Comparison of ENCODE assay signal across 8 mouse cellular contexts in genomic region chr10:69556278-69556677, GRCm38 (mm10).
DNase-seq lines count a peak whose midpoint lies in the region; ATAC-seq and TF ChIP-seq lines count a peak whose summit lies in the region.

No protein-coding gene starts in this region.

- no peak overlapping the region for H3K27ac ChIP-seq in heart, postnatal 0 days (ENCODE audit: low read depth)
- H3K27ac ChIP-seq in heart, embryonic 10.5 days, result no peak overlapping the region
- no peak overlapping the region for H3K27ac ChIP-seq in embryonic facial prominence, embryonic 11.5 days (replicated peaks; ENCODE audit: low read depth, low read length)

- H3K4me3 ChIP-seq in heart, postnatal 0 days (ENCODE audit: low read depth, low read length), result no peak overlapping the region
- no peak overlapping the region for H3K4me3 ChIP-seq in heart, embryonic 10.5 days
- no peak overlapping the region for H3K4me3 ChIP-seq in embryonic facial prominence, embryonic 11.5 days (ENCODE audit: low read depth, low read length)

- H3K4me1 ChIP-seq in heart, postnatal 0 days (ENCODE audit: control insufficient read depth, insufficient read depth), result no peaks in the 10 kb centered on the region
- peaks cover 11% of the 10 kb centered on the region for H3K4me1 ChIP-seq in heart, embryonic 10.5 days
- H3K4me1 ChIP-seq in embryonic facial prominence, embryonic 11.5 days (ENCODE audit: control insufficient read depth, insufficient read depth, low read length), result no peaks in the 10 kb centered on the region

- 22% methylated on average over 13 of the region's 13 CpGs for WGBS in heart, postnatal 0 days
- 20% methylated on average over 13 of the region's 13 CpGs for WGBS in heart, embryonic 10.5 days
- 21% methylated on average over 13 of the region's 13 CpGs for WGBS in embryonic facial prominence, embryonic 11.5 days

- H3K4me2 ChIP-seq in heart, postnatal 0 days (ENCODE audit: low read depth, low read length), result no peak overlapping the region
- no peak overlapping the region for H3K4me2 ChIP-seq in embryonic facial prominence, embryonic 11.5 days (ENCODE audit: low read depth, low read length)

- TF ChIP-seq EP300 in heart, postnatal 0 days (IDR thresholded peaks at IDR 0.05; ENCODE audit: low read depth), result no peak

- H3K9ac ChIP-seq in heart, postnatal 0 days (replicated peaks; ENCODE audit: low read depth, low read length), result no peak overlapping the region
- no peak overlapping the region for H3K9ac ChIP-seq in embryonic facial prominence, embryonic 11.5 days (replicated peaks; ENCODE audit: low read length)

- peak; percentile 52 for TF ChIP-seq CTCF in heart, postnatal 0 days (IDR thresholded peaks at IDR 0.05; ENCODE audit: low read depth)

- DNase-seq in heart, postnatal 0 days (ENCODE audit: low spot score), result no peak
- no peak for DNase-seq in heart, embryonic 10.5 days (ENCODE audit: low spot score)
- DNase-seq in A20 (ENCODE audit: low read depth, low spot score), result peak; percentile 45
- peak; percentile 69 for DNase-seq in adrenal gland, postnatal 14 days
- DNase-seq in embryonic facial prominence, embryonic 11.5 days (ENCODE audit: low spot score), result peak; percentile 54
- DNase-seq in left cerebral cortex, postnatal 4 days, result peak; percentile 48
- peak; percentile 37 for DNase-seq in testis, postnatal 14 days (ENCODE audit: low spot score)
- DNase-seq in adipocyte (ENCODE audit: low spot score), result no peak

- H3K36me3 ChIP-seq in heart, postnatal 0 days (replicated peaks; ENCODE audit: control insufficient read depth, insufficient read depth, low read length), result no peaks in the 10 kb centered on the region
- no peaks in the 10 kb centered on the region for H3K36me3 ChIP-seq in heart, embryonic 10.5 days
- H3K36me3 ChIP-seq in embryonic facial prominence, embryonic 11.5 days (replicated peaks; ENCODE audit: control insufficient read depth, insufficient read depth, low read depth, low read length), result no peaks in the 10 kb centered on the region

- intact Hi-C loops in left cerebral cortex, postnatal 4 days (cut with DNase I), result no loop called here

- no peak for ATAC-seq in heart, postnatal 0 days (ENCODE audit: insufficient read depth, low read depth)
- ATAC-seq in embryonic facial prominence, embryonic 11.5 days (replicated peaks; ENCODE audit: insufficient number of reproducible peaks, low FRiP score, low TSS enrichment, low read depth), result no peak

- no peaks in the 10 kb centered on the region for H3K27me3 ChIP-seq in heart, postnatal 0 days (ENCODE audit: control insufficient read depth, insufficient read depth, low read length)
- H3K27me3 ChIP-seq in heart, embryonic 10.5 days (ENCODE audit: insufficient read depth, poor library complexity, severe bottlenecking), result no peaks in the 10 kb centered on the region
- H3K27me3 ChIP-seq in embryonic facial prominence, embryonic 11.5 days (ENCODE audit: control insufficient read depth, insufficient read depth, low read length), result no peaks in the 10 kb centered on the region

- no peaks in the 10 kb centered on the region for H3K9me3 ChIP-seq in heart, postnatal 0 days (replicated peaks; ENCODE audit: control insufficient read depth, low read length)
- H3K9me3 ChIP-seq in heart, embryonic 10.5 days, result no peaks in the 10 kb centered on the region
- no peaks in the 10 kb centered on the region for H3K9me3 ChIP-seq in embryonic facial prominence, embryonic 11.5 days (replicated peaks; ENCODE audit: control insufficient read depth, low read length)

Comparison
In these comparisons a context has a peak if more than half of its experiments do, and no peak if none do; other contexts are left out.
1. DNase-seq: peak in A20 (single experiment), adrenal gland, postnatal 14 days (single experiment), embryonic facial prominence, embryonic 11.5 days (single experiment), left cerebral cortex, postnatal 4 days (single experiment) and testis, postnatal 14 days (single experiment); none in heart, postnatal 0 days (single experiment), heart, embryonic 10.5 days (single experiment) and adipocyte (single experiment).